Comparison of ENCODE assay signal across 13 mouse cellular contexts in the genomic region with DNA sequence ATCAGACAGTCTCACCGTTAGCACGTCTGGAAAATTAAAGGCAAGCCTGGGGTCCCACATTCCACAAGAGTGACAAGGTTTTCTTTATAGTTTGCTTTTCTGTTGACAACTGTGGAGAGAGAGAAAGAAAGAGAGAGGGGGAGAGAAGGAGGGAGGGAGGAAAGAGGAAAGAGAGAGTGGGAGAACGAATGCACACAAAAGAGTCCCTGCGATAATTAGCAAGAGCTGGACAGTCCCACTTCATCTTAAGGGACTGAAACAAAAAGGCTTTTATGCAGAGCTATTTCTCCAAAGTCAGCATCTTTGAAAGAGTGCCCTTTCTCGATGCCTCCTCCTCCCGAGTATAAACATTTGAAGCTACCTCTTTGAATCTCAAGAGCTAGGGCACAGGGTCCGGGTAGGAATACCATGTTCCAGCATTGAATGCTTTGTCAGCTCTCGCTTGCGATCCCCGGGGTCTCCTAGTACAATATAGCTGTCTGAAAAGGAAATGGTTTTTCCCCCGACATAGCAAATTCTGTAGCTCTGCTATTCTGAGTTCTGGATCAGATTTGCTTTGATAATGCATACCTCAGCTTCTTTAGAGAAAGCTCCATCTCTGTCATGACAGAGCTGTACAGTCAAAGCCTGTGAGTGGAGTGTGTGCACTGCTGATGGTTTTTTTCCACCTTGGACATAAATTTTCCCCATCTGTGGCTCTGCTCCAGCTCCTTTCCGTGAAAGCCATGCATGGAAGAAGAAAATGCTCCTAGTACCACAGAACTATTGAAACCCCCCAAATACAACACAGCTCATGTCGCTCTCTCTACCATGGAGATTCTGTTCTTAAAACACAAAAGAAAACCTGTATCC.
DNase-seq lines count a peak whose midpoint lies in the region; ATAC-seq lines count a peak whose summit lies in the region.
"Had no signal": no experiment of that assay in that cellular context is flagged by ENCODE, and none has a peak within 500 bp of the region (broad histone marks: within the 10 kb centered on the region; RNA-seq: fewer than 3 reads in every experiment).

No protein-coding gene starts in this region.

- no peaks in the 10 kb centered on the region for H3K9me3 ChIP-seq in kidney, embryonic 16.5 days (ENCODE audit: low read length)
- 0 out of 2 replicates have a peak, but pooled peaks cover 4% of the 10 kb centered on the region for H3K9me3 ChIP-seq in embryonic facial prominence, embryonic 14.5 days (ENCODE audit: control insufficient read depth, low read length)
- H3K9me3 ChIP-seq in hindbrain, embryonic 13.5 days: no peaks in the 10 kb centered on the region
- H3K9me3 ChIP-seq in neural tube, embryonic 14.5 days (ENCODE audit: control insufficient read depth, low read length): no peaks in the 10 kb centered on the region
- H3K9me3 ChIP-seq: heart, embryonic 13.5 days had no signal

- no peak for ATAC-seq in kidney, embryonic 16.5 days (ENCODE audit: low FRiP score, low TSS enrichment)
- ATAC-seq in embryonic facial prominence, embryonic 14.5 days (ENCODE audit: low read depth): no peak
- ATAC-seq in hindbrain, embryonic 13.5 days (ENCODE audit: low FRiP score): peak; percentile 61
- ATAC-seq in neural tube, embryonic 14.5 days (ENCODE audit: low read depth): peak; percentile 68; the same call in 1 of the 2 replicates

- H3K27ac ChIP-seq in kidney, embryonic 16.5 days (ENCODE audit: low read length): no peak overlapping the region
- H3K27ac ChIP-seq in embryonic facial prominence, embryonic 14.5 days (replicated peaks; ENCODE audit: low read depth, low read length): no peak overlapping the region; the same call in 1 of the 2 replicates
- H3K27ac ChIP-seq in hindbrain, embryonic 13.5 days: no peak overlapping the region
- H3K27ac ChIP-seq in neural tube, embryonic 14.5 days (ENCODE audit: low read depth, low read length): peak overlapping the region; percentile 18; the same call in 1 of the 2 replicates
- H3K27ac ChIP-seq: heart, embryonic 13.5 days; liver, embryonic 13.5 days had no signal

- H3K4me1 ChIP-seq in kidney, embryonic 16.5 days (ENCODE audit: insufficient read depth, low read length): no peaks in the 10 kb centered on the region
- no peaks in the 10 kb centered on the region for H3K4me1 ChIP-seq in embryonic facial prominence, embryonic 14.5 days (ENCODE audit: control insufficient read depth, insufficient read depth, low read length)
- H3K4me1 ChIP-seq in hindbrain, embryonic 13.5 days (replicated peaks): peaks cover 9% of the 10 kb centered on the region
- H3K4me1 ChIP-seq in neural tube, embryonic 14.5 days (ENCODE audit: control insufficient read depth, insufficient read depth, low read length): no peaks in the 10 kb centered on the region
- H3K4me1 ChIP-seq: heart, embryonic 13.5 days; liver, embryonic 13.5 days had no signal

- H3K4me2 ChIP-seq in kidney, embryonic 16.5 days (replicated peaks; ENCODE audit: low read depth, low read length): peak overlapping the region; percentile 21
- H3K4me2 ChIP-seq in embryonic facial prominence, embryonic 14.5 days (ENCODE audit: low read depth, low read length): peak overlapping the region; percentile 37; the same call in 1 of the 2 replicates
- peak overlapping the region; percentile 25 for H3K4me2 ChIP-seq in hindbrain, embryonic 13.5 days
- H3K4me2 ChIP-seq in neural tube, embryonic 14.5 days (ENCODE audit: low read depth, low read length): peak overlapping the region; percentile 26; the same call in 1 of the 2 replicates
- H3K4me2 ChIP-seq: heart, embryonic 13.5 days; liver, embryonic 13.5 days had no signal

- no peak overlapping the region for H3K9ac ChIP-seq in kidney, embryonic 16.5 days (replicated peaks; ENCODE audit: low read length)
- no peak overlapping the region for H3K9ac ChIP-seq in embryonic facial prominence, embryonic 14.5 days (ENCODE audit: low read depth, low read length)
- H3K9ac ChIP-seq in hindbrain, embryonic 13.5 days: peak overlapping the region; percentile 39; the same call in 1 of the 2 replicates
- no peak overlapping the region for H3K9ac ChIP-seq in neural tube, embryonic 14.5 days (replicated peaks; ENCODE audit: low read depth, low read length)
- H3K9ac ChIP-seq: heart, embryonic 13.5 days; liver, embryonic 13.5 days had no signal

- H3K27me3 ChIP-seq in kidney, embryonic 16.5 days (ENCODE audit: insufficient read depth, low read length): no peaks in the 10 kb centered on the region
- H3K27me3 ChIP-seq in embryonic facial prominence, embryonic 14.5 days (replicated peaks; ENCODE audit: control insufficient read depth, insufficient read depth, low read length): no peaks in the 10 kb centered on the region
- H3K27me3 ChIP-seq in hindbrain, embryonic 13.5 days: no peaks in the 10 kb centered on the region
- H3K27me3 ChIP-seq in neural tube, embryonic 14.5 days (ENCODE audit: control insufficient read depth, insufficient read depth, low read length): no peaks in the 10 kb centered on the region
- H3K27me3 ChIP-seq: heart, embryonic 13.5 days; liver, embryonic 13.5 days had no signal

- DNase-seq in kidney, postnatal 10 days: no peak
- peak; percentile 25 for DNase-seq in embryonic facial prominence, embryonic 14.5 days (ENCODE audit: low spot score)
- no peak for DNase-seq in thymus, postnatal 25 days
- DNase-seq in layer of hippocampus, postnatal 14 days (ENCODE audit: low spot score in 2 of 2): no peak
- DNase-seq in adrenal gland, postnatal 14 days: no peak
- DNase-seq: adrenal gland, adult 2 months; gastrocnemius, postnatal 10 days; kidney, adult 11 months; liver, embryonic 13.5 days had no signal

- WGBS in kidney, embryonic 16.5 days: 44% methylated on average over 13 of the region's 13 CpGs
- 34% methylated on average over 13 of the region's 13 CpGs for WGBS in embryonic facial prominence, embryonic 14.5 days
- 27% methylated on average over 13 of the region's 13 CpGs for WGBS in hindbrain, embryonic 13.5 days
- WGBS in neural tube, embryonic 14.5 days: 23% methylated on average over 13 of the region's 13 CpGs

- no peaks in the 10 kb centered on the region for H3K36me3 ChIP-seq in kidney, embryonic 16.5 days (ENCODE audit: insufficient read depth, low read length)
- no peaks in the 10 kb centered on the region for H3K36me3 ChIP-seq in embryonic facial prominence, embryonic 14.5 days (ENCODE audit: control insufficient read depth, insufficient read depth, low read length)
- no peaks in the 10 kb centered on the region for H3K36me3 ChIP-seq in hindbrain, embryonic 13.5 days
- H3K36me3 ChIP-seq in neural tube, embryonic 14.5 days (ENCODE audit: control insufficient read depth, insufficient read depth, low read length): no peaks in the 10 kb centered on the region
- H3K36me3 ChIP-seq: heart, embryonic 13.5 days; liver, embryonic 13.5 days had no signal

- H3K4me3 ChIP-seq in kidney, embryonic 16.5 days (ENCODE audit: low read length): no peak overlapping the region; the same call in 1 of the 2 replicates
- H3K4me3 ChIP-seq in embryonic facial prominence, embryonic 14.5 days (ENCODE audit: low read depth, low read length): no peak overlapping the region
- 0 out of 2 replicates have a peak overlapping the region, but pooled peaks have one; percentile 5 for H3K4me3 ChIP-seq in hindbrain, embryonic 13.5 days
- H3K4me3 ChIP-seq in neural tube, embryonic 14.5 days (ENCODE audit: low read depth, low read length): no peak overlapping the region
- H3K4me3 ChIP-seq: heart, embryonic 13.5 days; liver, embryonic 13.5 days had no signal

Comparison
In these comparisons a context has a peak if more than half of its experiments do, and no peak if none do; other contexts are left out.
1. ATAC-seq: peak in hindbrain, embryonic 13.5 days (single experiment) and neural tube, embryonic 14.5 days (single experiment); none in kidney, embryonic 16.5 days (single experiment) and embryonic facial prominence, embryonic 14.5 days (single experiment).
2. Peak in every context shown above with its lines, with median percentiles within 50 percentile points of each other: H3K4me2 ChIP-seq.